Mouse (Mus musculus) neutrophil, adult 5-6 weeks (primary cell): ENCODE data around the gene Ifna7. TPM values are rescaled to one million over a fixed set of nuclear protein-coding genes. Genes with fewer than 3 reads are reported as not detected.
"Not testable (repeated sequence)": the region's sequence is repeated elsewhere in the genome, so short reads cannot be mapped to it uniquely, and the experiment has no call there.

Source experiments
- ATAC-seq: fragments of 151-379, 151-347 bp; 2 replicates; pipeline ENCODE4 v1.8.0; 2017; ENCODE audit warnings: mild to moderate bottlenecking, moderate TSS enrichment; ENCODE audit not compliant: insufficient number of reproducible peaks, poor library complexity, low FRiP score, severe bottlenecking; ENCODE audit errors: extremely low read depth
- total RNA-seq: library from RNA; stranded (forward); fragments of 200-1000 nt; gene quantifications from 2 replicates; pipeline ENCODE4 v1.2.3, GENCODE M21; 2017

Ifna7 gene
- total RNA-seq, 1 experiment from 2014 or later, result not detected

DNA sequence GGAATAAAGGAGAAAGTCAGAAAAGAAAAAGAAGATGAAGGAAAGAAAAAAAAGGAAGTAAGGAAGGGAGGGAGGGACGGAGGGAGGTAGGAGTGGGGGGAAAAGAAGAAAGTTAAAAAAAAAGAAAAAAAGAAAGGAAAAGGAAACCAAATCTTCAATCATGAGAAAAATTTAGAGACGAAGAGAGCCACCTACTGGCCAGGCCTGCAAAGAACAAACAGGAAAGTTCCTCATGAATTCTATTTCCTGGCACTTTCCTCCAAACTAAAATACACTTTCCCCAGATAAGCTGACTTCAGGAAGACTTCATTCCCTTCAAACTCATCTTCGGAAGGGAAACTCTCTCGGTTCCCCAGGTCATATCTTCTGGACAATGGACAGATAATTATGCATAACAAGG is 14.5 kb downstream of the Ifna7 start:
- no peak for ATAC-seq

DNA sequence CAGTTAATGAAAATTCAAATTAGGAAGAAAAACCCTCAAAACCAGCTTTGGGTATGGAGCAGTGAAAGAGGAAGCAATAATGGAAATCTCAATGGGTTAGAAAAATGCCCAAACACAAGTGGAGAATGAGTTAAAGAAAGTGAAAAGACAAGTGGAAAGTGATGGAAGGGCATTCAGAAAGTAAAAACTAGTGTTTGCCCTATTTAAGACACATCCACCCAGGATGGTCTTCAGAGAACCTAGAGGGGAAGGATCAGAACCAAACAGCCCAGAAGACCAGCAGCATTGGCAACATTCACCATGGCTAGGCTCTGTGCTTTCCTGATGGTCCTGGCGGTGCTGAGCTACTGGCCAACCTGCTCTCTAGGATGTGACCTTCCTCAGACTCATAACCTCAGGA is 19.2 kb downstream of the Ifna7 start, which contains the start of gene Ifna5:
TSS of gene Ifna5 (plus strand) at position 301 of the 400 bp plus-strand sequence.
- not testable (repeated sequence) for ATAC-seq

DNA sequence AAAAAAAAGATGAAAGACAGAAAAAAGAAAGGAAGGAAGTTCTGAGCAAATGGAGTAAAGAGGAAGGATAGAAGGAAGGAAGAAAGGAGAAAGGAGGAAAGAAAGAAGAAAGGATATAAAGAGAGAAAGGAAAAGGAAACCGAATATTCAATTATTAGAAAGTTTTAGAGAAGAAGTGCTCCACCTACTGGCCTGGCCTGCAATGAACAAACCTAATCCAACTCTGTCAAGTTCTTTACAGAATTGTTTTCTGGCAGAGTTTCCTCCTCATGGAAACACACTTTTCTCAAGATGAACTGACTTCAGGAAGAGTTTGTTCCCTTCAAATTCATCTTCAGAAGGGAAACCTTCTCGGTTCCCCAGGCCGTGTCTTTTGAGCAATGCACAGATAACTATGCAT is 22.8 kb downstream of the Ifna7 start:
- ATAC-seq, result peak; percentile 39; the same call in 1 of the 2 replicates

DNA sequence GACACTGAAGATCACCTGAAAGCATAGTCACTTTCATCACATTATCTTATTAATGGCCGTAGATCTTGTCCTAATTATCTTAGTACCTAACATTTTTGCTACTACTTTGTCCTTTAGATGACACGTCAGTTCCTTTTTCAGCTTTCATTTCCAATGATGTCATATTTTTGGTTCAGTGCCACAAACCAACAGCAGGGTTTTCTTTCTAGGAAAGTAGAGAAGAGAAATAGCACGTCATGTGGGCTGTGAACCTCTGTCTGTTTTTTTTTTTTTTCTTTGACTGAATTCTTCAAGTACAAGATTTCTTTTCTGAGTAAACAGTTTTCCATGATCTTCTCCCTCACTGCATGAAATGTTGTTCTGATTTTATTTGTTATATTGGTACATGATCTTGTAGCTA is 24.0 kb downstream of the Ifna7 start:
- no peak for ATAC-seq

DNA sequence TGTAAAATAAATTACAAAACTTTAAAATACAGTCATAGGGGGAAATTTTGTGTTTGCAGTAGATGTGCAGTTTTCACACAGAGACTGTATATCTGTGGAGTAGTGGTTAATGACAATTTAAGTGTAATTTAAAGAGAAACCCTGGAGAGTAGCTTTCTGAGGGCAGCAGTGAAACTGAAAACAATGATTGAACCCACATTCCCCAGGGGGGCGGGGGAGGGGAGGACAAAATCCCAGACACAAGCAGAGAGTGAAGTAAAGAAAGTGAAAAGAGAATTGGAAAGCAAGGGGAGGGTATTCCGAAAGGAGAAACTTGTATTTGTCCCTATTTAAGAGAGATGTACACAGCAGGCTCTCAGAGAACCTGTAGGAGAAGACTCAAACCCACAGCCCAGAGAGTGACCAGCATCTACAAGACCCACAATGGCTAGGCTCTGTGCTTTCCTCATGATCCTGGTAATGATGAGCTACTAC is 25.4 kb downstream of the Ifna7 start, which contains the start of gene Ifna4:
TSS of gene Ifna4 (plus strand) at position 424 of the 474 bp plus-strand sequence.
- no peak for ATAC-seq

DNA sequence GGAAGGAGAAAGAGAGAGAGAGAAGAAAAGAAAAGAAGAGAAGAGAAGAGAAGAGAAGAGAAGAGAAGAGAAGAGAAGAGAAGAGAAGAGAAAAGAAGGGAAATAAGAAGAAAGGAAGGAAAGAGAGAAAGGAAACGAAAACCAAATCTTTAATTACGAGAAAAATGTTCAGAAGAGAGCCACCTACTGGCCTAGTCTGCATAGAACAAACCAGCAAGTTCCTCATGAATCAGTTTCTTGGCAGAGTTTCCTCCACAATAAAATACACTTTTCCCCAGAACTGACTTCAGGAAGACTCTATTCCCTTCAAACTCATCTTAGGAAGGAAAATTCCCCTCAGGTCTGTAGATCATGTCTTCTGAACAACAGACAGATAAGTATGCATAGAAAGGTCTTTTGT is 29.3 kb downstream of the Ifna7 start:
- no peak for ATAC-seq

DNA sequence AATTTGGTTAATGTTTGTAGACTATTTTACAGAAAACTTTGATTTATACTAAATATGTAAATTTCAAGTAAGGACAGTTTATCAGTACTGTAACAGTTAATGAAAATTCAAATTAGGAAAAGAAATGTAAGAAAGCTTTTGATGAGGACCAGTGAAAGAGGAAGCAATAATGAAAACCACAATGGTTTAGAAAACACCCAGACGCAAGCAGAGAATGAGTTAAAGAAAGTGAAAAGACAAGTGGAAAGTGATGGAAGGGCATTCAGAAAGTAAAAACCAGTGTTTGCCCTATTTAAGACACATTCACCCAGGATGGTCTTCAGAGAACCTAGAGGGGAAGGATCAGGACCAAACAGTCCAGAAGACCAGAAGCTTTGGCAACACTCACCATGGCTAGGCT is 33.7 kb downstream of the Ifna7 start, which contains the start of gene Ifna1:
TSS of gene Ifna1 (plus strand) at position 390 of the 400 bp plus-strand sequence.
- no peak for ATAC-seq

DNA sequence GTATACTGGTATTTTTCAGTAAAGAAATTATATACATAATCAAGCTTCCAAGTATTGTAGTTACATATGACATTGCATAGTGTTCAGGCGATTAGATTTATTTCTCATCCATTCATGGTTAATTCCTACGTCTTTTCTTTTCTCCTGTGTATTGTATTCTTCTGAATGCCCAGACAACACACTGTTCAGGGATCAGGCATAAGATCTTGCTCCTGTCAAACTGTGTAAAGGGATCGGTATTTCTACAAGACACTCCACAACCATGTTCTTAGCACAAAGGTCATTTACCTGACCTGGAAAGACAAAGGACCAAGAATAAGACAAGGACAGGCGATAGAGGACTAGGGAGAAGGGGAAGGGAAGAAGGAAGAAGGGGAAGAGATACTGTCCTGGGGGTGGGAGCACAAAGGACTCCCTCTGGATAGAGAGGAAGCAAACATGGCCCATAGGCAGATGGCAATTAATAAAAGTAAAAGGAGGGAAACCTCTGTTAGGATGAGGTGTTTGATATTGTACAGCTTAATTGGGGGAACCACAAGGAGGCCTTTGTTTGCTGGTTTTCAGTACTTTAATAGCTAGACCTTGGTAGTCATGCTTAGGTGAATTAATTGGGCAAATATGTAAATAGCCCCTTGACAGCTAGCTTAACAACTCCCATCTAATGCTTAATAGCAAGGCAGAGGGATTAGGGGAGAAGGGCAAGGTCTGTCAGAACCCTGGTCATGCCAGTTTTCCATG is 35.2 kb downstream of the Ifna7 start:
- no peak for ATAC-seq

DNA sequence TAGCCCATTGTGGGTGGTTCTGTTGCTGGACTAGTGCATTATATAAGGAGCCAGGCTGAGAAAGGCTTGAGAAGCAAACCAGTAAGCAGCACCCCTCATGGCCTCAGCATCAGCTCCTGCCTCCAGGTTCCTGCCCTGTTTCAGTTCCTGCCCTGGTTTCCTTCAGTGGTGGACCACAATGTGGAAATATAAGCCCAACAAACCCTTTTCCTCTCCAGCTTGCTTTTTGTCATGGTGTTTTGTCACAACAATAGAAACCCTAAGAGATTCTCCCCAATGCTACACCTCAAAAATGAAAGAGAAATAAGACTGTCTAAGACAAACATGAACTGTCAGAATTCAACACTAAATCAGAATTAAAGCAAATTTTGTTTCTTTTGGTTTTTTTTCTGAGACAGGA is 43.2 kb downstream of the Ifna7 start:
- ATAC-seq, result no peak

DNA sequence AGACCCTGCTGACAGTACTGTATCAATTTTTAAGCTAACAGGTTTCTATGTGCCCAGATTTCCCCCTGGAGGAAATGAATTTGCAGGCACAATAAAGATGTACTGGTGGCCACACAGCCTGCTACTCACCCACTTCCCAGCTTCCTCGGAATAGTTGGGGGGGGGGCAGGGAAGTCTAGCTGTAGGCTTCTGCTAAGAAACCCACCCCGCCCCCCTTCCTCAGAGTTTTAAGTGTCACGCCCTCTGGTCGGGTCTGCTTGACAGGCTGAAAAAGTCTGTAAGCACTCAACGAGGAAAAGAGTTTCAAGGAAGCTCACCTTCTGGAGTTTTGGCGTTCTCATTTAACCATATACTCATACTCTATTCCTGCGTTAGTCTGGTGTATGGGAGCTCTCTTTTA is 47.3 kb downstream of the Ifna7 start:
- ATAC-seq, result no peak

DNA sequence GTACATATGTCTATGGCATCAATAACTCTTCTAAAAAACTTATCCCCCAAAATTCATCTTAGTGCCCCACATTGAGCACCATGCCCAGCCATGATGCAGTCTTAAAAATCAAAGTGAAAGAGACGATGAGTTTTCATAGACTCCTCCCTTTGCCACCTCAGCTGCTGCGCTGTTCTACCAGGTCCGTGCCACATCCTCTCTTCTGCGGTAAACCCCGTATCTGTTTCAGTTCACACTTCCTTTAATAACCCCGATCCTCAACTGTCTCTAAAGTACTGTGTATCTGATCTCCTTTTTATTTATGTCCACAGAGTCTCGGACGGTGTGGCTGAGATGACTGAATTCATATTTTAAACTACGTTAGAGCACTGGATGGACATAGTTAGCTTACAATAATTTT is 48.6 kb downstream of the Ifna7 start:
- peak; percentile 82 for ATAC-seq

DNA sequence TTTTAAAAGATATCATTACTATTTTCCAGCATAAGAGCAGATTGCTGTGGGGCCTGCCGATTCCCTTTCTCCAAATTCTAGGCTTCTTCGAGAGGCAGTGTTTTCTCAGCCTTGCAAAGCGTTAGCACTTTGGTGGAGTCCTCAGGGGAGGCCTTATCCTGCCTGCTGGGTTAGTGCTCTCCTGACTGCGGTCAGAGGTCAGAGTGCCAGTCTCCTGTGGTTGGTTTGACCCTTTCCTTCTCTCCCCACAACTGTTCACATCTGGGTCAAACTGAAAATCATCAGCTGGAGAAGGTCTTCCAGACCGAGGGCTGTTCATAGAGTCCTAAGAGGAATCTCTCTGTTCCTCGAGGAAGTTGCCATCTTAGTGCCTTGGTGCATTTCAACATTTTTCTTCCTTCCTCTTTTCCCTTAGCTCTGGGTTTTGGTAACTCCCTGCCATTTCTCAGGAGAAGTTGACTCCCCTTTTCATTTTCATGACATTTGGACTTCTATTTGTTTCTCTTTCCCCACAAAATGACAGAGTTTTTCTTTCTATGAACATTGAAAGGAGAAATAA is 49.1 kb downstream of the Ifna7 start:
- ATAC-seq, result peak; percentile 13; the same call in 1 of the 2 replicates

Other genes with a start within 250 kb of the Ifna7 start
- gene Ifna14, start 244.4 kb upstream of the Ifna7 start, total RNA-seq, result not detected in 2 replicates
- not detected in 2 replicates for gene Ifna9, start 223.8 kb upstream of the Ifna7 start, total RNA-seq
- not detected in 2 replicates for gene Ifna12, start 212.9 kb upstream of the Ifna7 start, total RNA-seq
- gene C87499, start 181.8 kb upstream of the Ifna7 start, total RNA-seq, result not detected in 2 replicates
- gene Ifna13, start 171.8 kb upstream of the Ifna7 start, total RNA-seq, result not detected in 2 replicates
- not detected in 2 replicates for gene Ifna16, start 139.3 kb upstream of the Ifna7 start, total RNA-seq
- gene Ifna2, start 132.3 kb upstream of the Ifna7 start, total RNA-seq, result not detected in 2 replicates
- gene Ifnab, start 124.9 kb upstream of the Ifna7 start, total RNA-seq, result not detected in 2 replicates
- 0.93 TPM in 1 of 2 replicates, not detected in the other for gene Gm26566, start 94.4 kb upstream of the Ifna7 start, total RNA-seq
- 45.5 and 48.4 TPM in 2 replicates for gene Klhl9, start 93.8 kb upstream of the Ifna7 start, total RNA-seq
- not detected in 2 replicates for gene Gm13271, start 61.4 kb upstream of the Ifna7 start, total RNA-seq
- gene Gm13283, start 56.1 kb upstream of the Ifna7 start, total RNA-seq, result 0.35 TPM in 1 of 2 replicates, not detected in the other
- gene Gm13290, start 42.4 kb upstream of the Ifna7 start, total RNA-seq, result not detected in 2 replicates
- gene Gm13289, start 39.3 kb upstream of the Ifna7 start, total RNA-seq, result not detected in 2 replicates
- gene Gm13272, start 36.4 kb upstream of the Ifna7 start, total RNA-seq, result not detected in 2 replicates
- not detected in 2 replicates for gene Ifnz, start 34.1 kb upstream of the Ifna7 start, total RNA-seq
- gene Gm13276, start 30.5 kb upstream of the Ifna7 start, total RNA-seq, result not detected in 2 replicates
- not detected in 2 replicates for gene Gm13277, start 27.6 kb upstream of the Ifna7 start, total RNA-seq
- not detected in 2 replicates for gene Gm13278, start 24.7 kb upstream of the Ifna7 start, total RNA-seq
- gene Gm13275, start 21.7 kb upstream of the Ifna7 start, total RNA-seq, result not detected in 2 replicates
- not detected in 2 replicates for gene Gm13279, start 18.8 kb upstream of the Ifna7 start, total RNA-seq
- gene Gm13285, start 16.6 kb upstream of the Ifna7 start, total RNA-seq, result not detected in 2 replicates
- not detected in 2 replicates for gene Gm13287, start 13.0 kb upstream of the Ifna7 start, total RNA-seq
- gene Gm13288, start 10.7 kb upstream of the Ifna7 start, total RNA-seq, result not detected in 2 replicates
- gene Ifna11, start 3.7 kb downstream of the Ifna7 start, total RNA-seq, result not detected in 2 replicates
- not detected in 2 replicates for gene Ifna6, start 11.2 kb downstream of the Ifna7 start, total RNA-seq
- gene Ifna5, start 19.3 kb downstream of the Ifna7 start, total RNA-seq, result not detected in 2 replicates
- not detected in 2 replicates for gene Ifna4, start 25.6 kb downstream of the Ifna7 start, total RNA-seq
- gene Ifna1, start 33.9 kb downstream of the Ifna7 start, total RNA-seq, result not detected in 2 replicates
- not detected in 2 replicates for gene Ifne, start 64.0 kb downstream of the Ifna7 start, total RNA-seq